Comparison of ENCODE assay signal across 8 mouse cellular contexts in the genomic region with DNA sequence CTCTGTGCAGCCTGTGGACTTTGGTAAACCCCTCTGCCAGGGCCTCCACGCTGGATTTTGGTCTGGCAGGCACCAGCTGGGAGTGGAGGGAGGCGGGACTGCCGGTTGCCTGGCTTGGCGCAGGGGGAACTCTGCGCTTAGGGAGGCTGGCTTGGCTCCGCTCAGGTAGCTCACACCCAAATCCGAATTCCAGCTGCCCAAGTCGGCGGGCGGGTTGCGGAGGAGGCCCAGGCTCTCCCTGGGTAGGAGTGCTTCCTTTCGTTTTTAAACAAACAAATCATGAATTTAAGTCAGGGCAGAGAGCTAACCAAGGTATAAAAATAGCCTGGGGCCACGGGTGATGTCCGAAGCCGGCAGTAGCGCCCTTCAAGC. TPM values are rescaled to one million over a fixed set of nuclear protein-coding genes. Genes with fewer than 3 reads are reported as not detected.
DNase-seq lines count a peak whose midpoint lies in the region; ATAC-seq lines count a peak whose summit lies in the region.

Gene Rxra, plus strand, starts transcription at position 335 of the 372 bp plus-strand sequence.

- peaks cover 39% of the 10 kb centered on the region for H3K4me1 ChIP-seq in forebrain, embryonic 16.5 days (replicated peaks; ENCODE audit: control insufficient read depth, insufficient read depth, low read length)
- H3K4me1 ChIP-seq in hindbrain, embryonic 12.5 days = peaks cover 58% of the 10 kb centered on the region
- H3K4me1 ChIP-seq in midbrain, embryonic 11.5 days (ENCODE audit: control insufficient read depth, insufficient read depth, low read length) = peaks cover 38% of the 10 kb centered on the region

- 2% methylated on average over 16 of the region's 16 CpGs for WGBS in forebrain, embryonic 16.5 days
- WGBS in hindbrain, embryonic 12.5 days = 3% methylated on average over 16 of the region's 16 CpGs
- WGBS in midbrain, embryonic 11.5 days = under 1% methylated on average over 16 of the region's 16 CpGs

- no peaks in the 10 kb centered on the region for H3K9me3 ChIP-seq in forebrain, embryonic 16.5 days (ENCODE audit: control insufficient read depth, low read length)
- H3K9me3 ChIP-seq in hindbrain, embryonic 12.5 days (replicated peaks) = no peaks in the 10 kb centered on the region
- H3K9me3 ChIP-seq in midbrain, embryonic 11.5 days (ENCODE audit: control insufficient read depth, low read length) = no peaks in the 10 kb centered on the region

- H3K4me3 ChIP-seq in forebrain, embryonic 16.5 days (replicated peaks; ENCODE audit: low read length) = peak within 1 kb of the TSS; percentile 76
- H3K4me3 ChIP-seq in hindbrain, embryonic 12.5 days = peak within 1 kb of the TSS; percentile 88
- peak within 1 kb of the TSS; percentile 92 for H3K4me3 ChIP-seq in midbrain, embryonic 11.5 days (ENCODE audit: low read depth, low read length)

- ATAC-seq in CD4-positive, CD25-positive, alpha-beta regulatory T cell, adult 4 months = no peak
- ATAC-seq in forebrain, embryonic 16.5 days = peak; percentile 15
- no peak for ATAC-seq in hindbrain, embryonic 12.5 days (ENCODE audit: low FRiP score)
- no peak for ATAC-seq in midbrain, embryonic 11.5 days (ENCODE audit: low FRiP score)

- peak within 1 kb of the TSS; percentile 51 for H3K27ac ChIP-seq in forebrain, embryonic 16.5 days (ENCODE audit: low read length)
- peak within 1 kb of the TSS; percentile 95 for H3K27ac ChIP-seq in hindbrain, embryonic 12.5 days
- H3K27ac ChIP-seq in midbrain, embryonic 11.5 days (ENCODE audit: low read depth, low read length) = peak within 1 kb of the TSS; percentile 94

- H3K4me2 ChIP-seq in forebrain, embryonic 16.5 days (ENCODE audit: low read length) = peak within 1 kb of the TSS; percentile 94
- H3K4me2 ChIP-seq in hindbrain, embryonic 12.5 days (replicated peaks) = peak within 1 kb of the TSS; percentile 86
- peak within 1 kb of the TSS; percentile 55 for H3K4me2 ChIP-seq in midbrain, embryonic 11.5 days

- intact Hi-C loops in left cerebral cortex, postnatal 36 days (cut with DNase I) = loop anchor here (5.0 kb wide), 2 partner anchors 56 to 81 kb away; no protein-coding TSS in a partner anchor

- H3K36me3 ChIP-seq in forebrain, embryonic 16.5 days (ENCODE audit: control insufficient read depth, insufficient read depth) = no peaks in the 10 kb centered on the region
- H3K36me3 ChIP-seq in hindbrain, embryonic 12.5 days = no peaks in the 10 kb centered on the region
- no peaks in the 10 kb centered on the region for H3K36me3 ChIP-seq in midbrain, embryonic 11.5 days (ENCODE audit: control insufficient read depth, insufficient read depth, low read length)

- DNase-seq in CD4-positive, CD25-positive, alpha-beta regulatory T cell, adult 2 months (ENCODE audit: low read depth, low spot score) = peak; percentile 20
- DNase-seq in adrenal gland, adult 8-10 months = peak; percentile 36
- peak; percentile 25 to 38 for DNase-seq in left cerebral cortex, postnatal 36 days (ENCODE audit: low spot score in 2 of 2)
- DNase-seq in midbrain, embryonic 11.5 days (ENCODE audit: low spot score, missing footprints) = no peak
- peak; percentile 35 for DNase-seq in urinary bladder, postnatal 10 days (ENCODE audit: low spot score)

- peak within 1 kb of the TSS; percentile 80 for H3K9ac ChIP-seq in forebrain, embryonic 16.5 days (replicated peaks; ENCODE audit: low read depth, low read length)
- H3K9ac ChIP-seq in hindbrain, embryonic 12.5 days = peak within 1 kb of the TSS; percentile 93
- peak within 1 kb of the TSS; percentile 94 for H3K9ac ChIP-seq in midbrain, embryonic 11.5 days (ENCODE audit: low read length)

- H3K27me3 ChIP-seq in forebrain, embryonic 16.5 days (replicated peaks; ENCODE audit: control insufficient read depth, insufficient read depth, low read length) = no peaks in the 10 kb centered on the region
- 0 out of 2 replicates have a peak, but pooled peaks cover 3% of the 10 kb centered on the region for H3K27me3 ChIP-seq in hindbrain, embryonic 12.5 days
- H3K27me3 ChIP-seq in midbrain, embryonic 11.5 days (ENCODE audit: control insufficient read depth, insufficient read depth, low read length) = no peaks in the 10 kb centered on the region; the same call in 1 of the 2 replicates

RNA-seq across cellular contexts. Expression of gene Rxra, which starts in this region (rescaled TPM):
- polyA plus RNA-seq in CD4-positive, CD25-positive, alpha-beta regulatory T cell, adult 4 months (2017; shearing (Covaris generic)) = 1 to 10 TPM; 3.3 to 7.8 TPM
- 10 to 100 TPM; 51.3 to 64.4 (median 56.7) TPM for total RNA-seq in adrenal gland, adult 8-10 months (2022)
- polyA plus RNA-seq in forebrain, embryonic 16.5 days (2015; fragmentation: Nextera tagmentation; extraction: Ambion mirVana) = 2.4 and 3.4 TPM in 2 replicates
- polyA plus RNA-seq in hindbrain, embryonic 12.5 days (2016; fragmentation: Nextera tagmentation; extraction: Ambion mirVana) = 11.1 and 11.2 TPM in 2 replicates
- 10 to 100 TPM; 19.7 to 25.6 TPM for total RNA-seq in left cerebral cortex, postnatal 36 days (2021)
- polyA plus RNA-seq in midbrain, embryonic 11.5 days (2014; fragmentation: Nextera tagmentation; extraction: Ambion mirVana) = 6.7 and 6.9 TPM in 2 replicates
